Mouse (Mus musculus) small intestine, adult 2 months (tissue): ENCODE data around the gene Abcb10. TPM values are rescaled to one million over a fixed set of nuclear protein-coding genes. Genes with fewer than 3 reads are reported as not detected.
"Not testable (repeated sequence)": the region's sequence is repeated elsewhere in the genome, so short reads cannot be mapped to it uniquely, and the experiment has no call there.

Experiments
- H3K27ac ChIP-seq: fragments of 200-500 bp; 2 replicates; pipeline ENCODE4 v1.5.1; 2012; ENCODE audit warnings: low read depth, low read length, control low read depth, inconsistent platforms; ENCODE audit not compliant: insufficient read depth
- H3K27me3 ChIP-seq: fragments of 200-500 bp; 2 replicates; pipeline ENCODE4 v1.6.1; 2012; ENCODE audit warnings: mild to moderate bottlenecking, moderate library complexity, low read length, inconsistent platforms; ENCODE audit not compliant: control insufficient read depth, insufficient read depth
- H3K36me3 ChIP-seq: fragments of 200-500 bp; 2 replicates; pipeline ENCODE4 v1.6.1; 2012; ENCODE audit warnings: mild to moderate bottlenecking, low read length, control low read depth, inconsistent platforms; ENCODE audit not compliant: control insufficient read depth, insufficient read depth
- H3K4me1 ChIP-seq: fragments of 200-500 bp; 2 replicates; pipeline ENCODE4 v1.6.1; 2012; ENCODE audit warnings: low read length, inconsistent platforms, mixed read lengths; ENCODE audit not compliant: control insufficient read depth, insufficient read depth, insufficient read length
- H3K4me3 ChIP-seq: fragments of 200-500 bp; 2 replicates; pipeline ENCODE4 v1.5.1; 2012; ENCODE audit warnings: low read depth, mild to moderate bottlenecking, control low read depth, inconsistent platforms, low read length, moderate library complexity
- CTCF ChIP-seq: fragments of 200-500 bp; IDR thresholded peaks from 2 replicates; pipeline ENCODE4 v1.5.1; 2012; ENCODE audit warnings: low read depth, mild to moderate bottlenecking, control low read depth, inconsistent platforms, low read length, moderate library complexity, mixed read lengths; ENCODE audit not compliant: insufficient replicate concordance, insufficient read length; ENCODE audit errors: extremely low read depth
- POLR2A ChIP-seq: fragments of 200-500 bp; IDR thresholded peaks from 2 replicates; pipeline ENCODE4 v1.6.1; 2012; ENCODE audit warnings: low read depth, mild to moderate bottlenecking, control low read depth, inconsistent platforms, low read length, moderate library complexity
- WGBS: fragments of 180-500 bp; shearing (Covaris S2); methylation state at CpG from one replicate; pipeline ENCODE4 v1.1.7; 2018; 5-methylcytosine and 5-hydroxymethylcytosine counted together
- polyA plus RNA-seq: library from polyadenylated mRNA; depleted of rRNA; stranded (reverse); fragments of >200 nt; gene quantifications from 2 replicates; pipeline ENCODE4 v1.2.3, GENCODE M21; 2012

Abcb10 gene
- polyA plus RNA-seq, 1 experiment: 18.2 TPM

- Histone ChIP-seq H3K36me3 (0 out of 2 replicates have a peak, but pooled peaks cover 3% of the 10 kb centered on the region), H3K27ac (peak overlapping the region; percentile 85), H3K4me1 (peaks cover 15% of the 10 kb centered on the region), H3K27me3 (no peaks in the 10 kb centered on the region), H3K4me3 (no peak overlapping the region)
- TF ChIP-seq POLR2A (no peak), CTCF (no peak)
- WGBS: 19% methylated on average over 3 of the region's 3 CpGs
These were observed 31.8 kb upstream of the Abcb10 start for GRCm38 (mm10) chr8:124014751-124015150.

GRCm38 (mm10) chr8:124014299-124014698, 31.4 kb upstream of the Abcb10 start:
- peak overlapping the region; percentile 85 for H3K27ac ChIP-seq
- not testable (repeated sequence) for H3K4me3 ChIP-seq, H3K36me3 ChIP-seq, H3K27me3 ChIP-seq
- H3K4me1 ChIP-seq: peaks cover 13% of the 10 kb centered on the region
- WGBS: 68% methylated on average over 7 of the region's 7 CpGs

DNA sequence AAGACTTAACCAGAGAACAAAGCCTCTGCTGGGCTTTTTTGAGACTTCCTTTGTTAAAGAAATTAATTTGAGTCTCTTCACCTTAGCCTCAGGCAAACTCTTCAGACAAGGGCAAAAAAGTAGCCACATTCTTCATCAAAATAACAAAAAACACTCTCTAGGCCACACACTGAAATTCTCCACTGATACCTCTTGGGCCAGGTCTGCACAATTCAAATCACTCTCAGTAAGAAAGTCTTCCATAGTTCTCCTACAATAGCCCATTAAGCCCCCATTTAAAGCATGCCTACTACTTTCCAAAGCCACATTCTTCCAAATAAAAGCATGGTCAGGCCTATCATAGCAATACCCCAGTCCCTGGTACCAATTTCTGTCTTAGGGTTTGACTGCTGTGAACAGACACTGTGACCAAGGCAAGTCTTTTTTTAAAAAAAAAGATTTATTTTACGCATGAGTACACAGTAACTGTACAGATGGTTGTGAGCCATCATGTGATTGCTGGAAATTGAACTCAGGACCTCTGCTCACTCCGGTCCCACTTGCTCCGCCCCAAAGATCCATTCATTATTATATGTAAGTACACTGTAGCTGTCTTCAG, 29.2 kb upstream of the Abcb10 start:
- TF ChIP-seq CTCF (no peak), POLR2A (no peak)
- WGBS: 83% methylated on average over 3 of the region's 3 CpGs
- Histone ChIP-seq H3K4me1 (peaks cover 11% of the 10 kb centered on the region), H3K27ac (no peak overlapping the region), H3K4me3 (no peak overlapping the region), H3K27me3 (no peaks in the 10 kb centered on the region), H3K36me3 (peaks cover 22% of the 10 kb centered on the region)

- Histone ChIP-seq H3K27ac (no peak overlapping the region), H3K27me3 (no peaks in the 10 kb centered on the region), H3K36me3 (peaks cover 27% of the 10 kb centered on the region), H3K4me1 (peaks cover 11% of the 10 kb centered on the region), H3K4me3 (no peak overlapping the region)
- 23% methylated on average over 3 of the region's 3 CpGs for WGBS
- TF ChIP-seq CTCF (no peak), POLR2A (no peak)
These were observed 28.7 kb upstream of the Abcb10 start for GRCm38 (mm10) chr8:124011580-124011979.

DNA sequence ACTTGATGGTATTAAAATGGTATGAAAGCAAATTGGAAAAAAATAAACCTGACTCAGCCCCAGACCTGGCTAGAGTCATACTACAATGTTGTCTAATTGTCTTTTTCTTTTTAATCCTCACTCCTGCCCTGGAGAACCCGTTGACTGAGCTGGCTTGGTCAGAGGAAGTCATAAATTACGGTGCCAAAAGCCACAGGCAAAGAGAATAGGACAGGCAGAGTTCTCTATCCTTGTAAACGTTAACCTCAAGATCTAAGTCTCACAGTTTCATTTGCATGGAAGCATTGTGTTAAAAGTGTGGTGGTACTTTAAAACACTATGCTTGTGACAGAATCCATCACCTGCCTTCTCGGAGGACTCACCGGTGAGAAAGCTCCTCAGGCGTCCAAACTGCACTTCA, 24.9 kb upstream of the Abcb10 start:
- TF ChIP-seq CTCF: no peak
- no peak for TF ChIP-seq POLR2A
- Histone ChIP-seq H3K27me3 (no peaks in the 10 kb centered on the region), H3K4me1 (peaks cover 5% of the 10 kb centered on the region; the same call in 1 of the 2 replicates), H3K27ac (no peak overlapping the region), H3K4me3 (no peak overlapping the region), H3K36me3 (peaks cover 56% of the 10 kb centered on the region)
- 75% methylated on average over 6 of the region's 6 CpGs for WGBS

DNA sequence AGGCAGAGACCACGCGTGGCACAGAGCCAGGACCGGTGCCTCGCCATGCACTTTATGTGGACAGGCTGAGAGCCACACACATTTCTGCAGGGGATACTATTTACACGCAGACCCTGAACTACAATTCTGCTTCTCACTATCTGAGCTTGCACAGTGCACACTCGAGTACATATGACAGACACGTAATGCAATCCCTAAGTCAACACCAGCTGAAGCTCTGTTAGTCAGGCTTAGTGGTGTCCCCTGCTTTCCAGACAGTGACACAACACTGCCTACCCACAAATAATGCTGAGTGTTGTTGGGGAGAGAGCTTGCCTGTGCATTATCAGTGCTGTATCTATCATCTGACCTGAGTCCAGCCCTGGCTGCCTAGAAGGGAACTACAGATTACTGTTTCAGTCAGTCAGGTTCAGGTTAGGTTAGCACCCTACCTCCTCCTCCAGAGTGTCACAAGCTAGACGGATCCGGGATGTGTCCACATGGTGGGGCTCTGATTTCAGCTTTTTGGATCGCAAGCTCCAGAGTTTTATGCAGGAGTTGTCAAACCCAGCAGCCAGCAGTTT, 19.7 kb upstream of the Abcb10 start:
- Histone ChIP-seq H3K36me3 (peaks cover 62% of the 10 kb centered on the region), H3K27me3 (no peaks in the 10 kb centered on the region), H3K27ac (no peak overlapping the region), H3K4me1 (no peaks in the 10 kb centered on the region), H3K4me3 (no peak overlapping the region)
- TF ChIP-seq POLR2A (no peak), CTCF (no peak)
- 87% methylated on average over 10 of the region's 10 CpGs for WGBS

DNA sequence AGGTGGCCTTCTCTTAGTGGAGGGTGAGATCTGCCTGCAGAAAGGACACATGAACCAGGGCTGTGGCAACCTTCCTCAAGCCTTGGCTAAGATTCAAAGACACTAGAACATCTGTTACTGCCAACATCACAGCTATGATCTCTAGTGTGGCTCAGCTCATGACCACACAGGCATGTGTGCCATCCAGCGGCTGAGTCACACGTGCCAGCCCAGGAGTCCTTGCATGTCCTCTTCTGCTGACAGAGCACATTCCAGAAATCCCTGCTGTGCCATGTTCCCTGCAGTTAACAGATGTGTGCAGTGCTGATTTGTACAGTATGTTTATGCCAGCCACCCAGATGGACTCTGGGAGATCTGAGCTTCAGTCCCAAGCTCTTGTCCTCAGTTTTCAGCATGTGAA, 16.6 kb upstream of the Abcb10 start:
- TF ChIP-seq CTCF (no peak), POLR2A (no peak)
- WGBS: 58% methylated on average over 2 of the region's 2 CpGs
- no peak overlapping the region for H3K27ac ChIP-seq
- H3K4me1 ChIP-seq: peaks cover 2% of the 10 kb centered on the region; the same call in 1 of the 2 replicates
- H3K4me3 ChIP-seq: no peak overlapping the region
- H3K27me3 ChIP-seq: no peaks in the 10 kb centered on the region
- peaks cover 48% of the 10 kb centered on the region for H3K36me3 ChIP-seq

DNA sequence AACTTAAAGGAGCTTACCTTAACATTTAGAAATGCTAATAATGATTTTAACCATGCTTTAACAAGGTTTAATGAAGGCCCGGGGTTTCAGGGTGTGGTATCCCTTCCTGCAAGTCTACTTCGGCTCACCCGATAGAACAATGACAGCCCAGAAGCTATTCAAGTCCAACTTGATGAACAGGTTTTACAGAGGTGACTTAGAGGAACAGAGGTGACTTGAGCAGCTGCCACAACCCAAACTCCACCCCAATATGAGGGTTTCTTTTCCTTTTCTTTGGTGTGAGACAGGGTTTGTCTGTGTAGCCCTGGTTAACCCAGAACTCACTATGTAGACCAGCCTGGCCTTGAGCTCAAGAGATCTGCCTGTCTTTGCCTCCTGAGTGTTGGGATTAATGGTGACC, 11.1 kb upstream of the Abcb10 start:
- no peaks in the 10 kb centered on the region for H3K27me3 ChIP-seq
- no peak overlapping the region for H3K4me3 ChIP-seq
- peak overlapping the region; percentile 62 for H3K27ac ChIP-seq
- peaks cover 13% of the 10 kb centered on the region for H3K36me3 ChIP-seq
- 24% methylated on average over 3 of the region's 3 CpGs for WGBS
- TF ChIP-seq POLR2A (no peak), CTCF (no peak)
- peaks cover 8% of the 10 kb centered on the region for H3K4me1 ChIP-seq
